Mouse (Mus musculus): ENCODE data around the gene Gramd1b. TPM values are rescaled to one million over a fixed set of nuclear protein-coding genes. Genes with fewer than 3 reads are reported as not detected.

The Gramd1b gene
- polyA plus RNA-seq, 1 experiment: 117 TPM

DNA sequence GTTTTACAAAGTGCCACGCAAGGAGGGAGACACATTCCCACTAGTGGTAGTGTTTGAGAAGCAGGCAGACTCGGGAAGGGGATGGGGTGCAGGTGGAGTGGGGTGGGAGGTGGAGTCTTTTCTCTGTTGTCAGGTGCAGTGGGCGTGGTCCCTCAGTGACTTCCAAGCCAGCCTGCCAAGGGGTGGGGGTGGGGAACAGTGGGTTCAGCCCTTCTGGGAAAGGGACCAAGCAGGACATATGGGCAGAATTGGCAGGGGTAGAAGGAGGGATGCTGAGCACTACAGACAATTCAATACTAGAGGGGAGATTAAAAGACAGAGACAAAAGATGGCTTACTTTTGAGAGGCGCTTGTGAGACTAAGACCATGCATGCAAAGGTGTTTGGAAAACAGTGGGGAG is 198.9 kb downstream of the Gramd1b start:
- no peak overlapping the region for H3K27ac ChIP-seq (ENCODE audit: insufficient read depth, low read depth, low read length)
- no peak overlapping the region for H3K4me3 ChIP-seq (ENCODE audit: insufficient read depth, low read depth, low read length)
- TF ChIP-seq POLR2A (IDR thresholded peaks at IDR 0.05; ENCODE audit: insufficient read depth, low read depth, low read length) (no peak), CTCF (IDR thresholded peaks at IDR 0.05; ENCODE audit: insufficient read depth, low read depth, low read length) (no peak)
- peaks cover 45% of the 10 kb centered on the region for H3K4me1 ChIP-seq (ENCODE audit: control insufficient read depth, insufficient read depth, low read length)
- 56% methylated on average over 4 of the region's 4 CpGs for WGBS

DNA sequence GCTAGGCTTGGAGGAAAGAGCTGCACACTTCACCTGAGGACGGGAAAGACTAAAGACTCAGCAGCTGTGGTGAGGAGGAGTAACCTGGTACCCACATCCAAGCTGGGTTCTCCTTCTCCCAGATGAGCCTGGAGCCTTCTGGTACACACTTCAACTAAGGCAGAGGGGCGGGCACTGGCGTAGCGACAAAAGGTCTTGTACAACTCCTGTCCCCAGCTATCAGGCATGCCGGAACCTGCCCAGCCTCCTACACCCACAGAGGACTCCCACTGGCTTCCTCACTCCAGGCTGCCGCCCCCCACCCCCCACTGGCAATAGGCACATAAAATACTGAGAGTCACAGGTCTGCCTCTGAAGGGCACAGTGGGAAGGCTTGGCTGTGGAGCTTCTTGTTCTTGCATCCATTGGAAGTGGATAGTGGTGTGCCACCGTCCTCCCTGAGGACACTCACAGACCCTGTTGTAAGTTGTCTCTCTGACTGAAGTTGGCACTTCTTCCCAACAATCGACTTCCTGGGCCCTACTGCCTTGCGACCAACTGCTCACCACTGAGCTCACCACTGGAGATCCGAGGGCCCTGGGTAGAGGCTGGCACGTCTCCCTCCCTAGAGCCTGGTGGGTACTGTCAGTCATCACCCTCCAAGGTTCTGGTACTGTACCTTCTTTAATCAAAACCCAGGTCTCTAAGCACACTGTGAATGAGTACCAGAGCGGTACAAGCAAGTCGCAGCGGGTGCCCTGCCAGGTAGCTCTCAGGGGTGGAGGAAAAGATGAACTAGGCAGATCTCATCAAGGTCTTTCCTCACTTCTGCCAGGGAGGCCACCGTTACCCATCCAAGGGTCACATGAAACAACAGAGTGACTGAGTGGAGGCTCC is 199.5 kb downstream of the Gramd1b start:
- 62% methylated on average over 15 of the region's 15 CpGs for WGBS
- TF ChIP-seq POLR2A (IDR thresholded peaks at IDR 0.05; ENCODE audit: insufficient read depth, low read depth, low read length) (no peak), CTCF (IDR thresholded peaks at IDR 0.05; ENCODE audit: insufficient read depth, low read depth, low read length) (no peak)

DNA sequence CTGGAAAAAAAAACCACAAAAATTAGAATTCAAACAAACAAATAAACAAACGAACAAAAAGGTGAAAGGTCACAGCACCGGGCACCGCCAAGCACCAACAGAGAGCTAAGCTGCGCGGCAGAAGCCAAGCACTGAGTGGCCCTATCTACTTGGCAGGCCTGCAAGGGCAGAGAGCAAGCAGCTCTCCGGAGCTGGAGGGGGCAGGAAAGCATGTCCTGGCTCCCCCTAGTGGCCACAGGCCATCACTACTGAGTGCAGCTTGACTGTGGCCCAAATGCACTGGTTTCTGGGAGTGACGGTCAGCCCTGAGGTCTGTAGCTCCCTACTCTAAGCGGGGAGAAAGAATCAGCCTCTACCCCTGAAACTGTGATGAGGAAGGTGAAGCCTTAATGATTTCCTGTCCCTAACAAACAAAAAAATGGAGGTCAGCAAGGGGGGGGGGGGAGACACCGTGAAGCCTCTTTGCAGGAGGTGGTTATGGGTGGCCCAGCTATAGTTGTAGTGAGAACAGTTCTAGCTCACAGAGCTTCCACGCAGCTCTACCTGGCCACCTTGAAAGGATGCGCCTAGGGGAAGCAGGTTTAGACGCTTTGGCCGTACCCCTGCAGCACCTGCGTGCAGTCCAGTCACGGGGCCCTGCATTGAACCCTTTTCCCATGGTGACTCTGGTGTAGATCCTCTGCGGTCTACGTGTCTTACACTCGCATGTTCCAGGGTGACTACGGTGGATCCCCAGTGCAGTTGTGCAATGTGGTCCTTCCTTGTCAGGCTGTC is 200.4 kb downstream of the Gramd1b start:
- WGBS: 51% methylated on average over 19 of the region's 19 CpGs
- no peak overlapping the region for H3K4me3 ChIP-seq (ENCODE audit: insufficient read depth, low read depth, low read length)
- H3K27ac ChIP-seq (ENCODE audit: insufficient read depth, low read depth, low read length): peak overlapping the region; percentile 31; the same call in 1 of the 2 replicates
- TF ChIP-seq POLR2A (IDR thresholded peaks at IDR 0.05; ENCODE audit: insufficient read depth, low read depth, low read length): no peak
- TF ChIP-seq CTCF (IDR thresholded peaks at IDR 0.05; ENCODE audit: insufficient read depth, low read depth, low read length): peak; percentile 90
- H3K4me1 ChIP-seq (ENCODE audit: control insufficient read depth, insufficient read depth, low read length): peaks cover 43% of the 10 kb centered on the region

More for the DNA sequence above, 199.5 kb downstream of the Gramd1b start:
- Histone ChIP-seq H3K4me3 (ENCODE audit: insufficient read depth, low read depth, low read length) (no peak overlapping the region), H3K4me1 (ENCODE audit: control insufficient read depth, insufficient read depth, low read length) (peaks cover 40% of the 10 kb centered on the region), H3K27ac (ENCODE audit: insufficient read depth, low read depth, low read length) (peak overlapping the region; percentile 31; the same call in 1 of the 2 replicates)

DNA sequence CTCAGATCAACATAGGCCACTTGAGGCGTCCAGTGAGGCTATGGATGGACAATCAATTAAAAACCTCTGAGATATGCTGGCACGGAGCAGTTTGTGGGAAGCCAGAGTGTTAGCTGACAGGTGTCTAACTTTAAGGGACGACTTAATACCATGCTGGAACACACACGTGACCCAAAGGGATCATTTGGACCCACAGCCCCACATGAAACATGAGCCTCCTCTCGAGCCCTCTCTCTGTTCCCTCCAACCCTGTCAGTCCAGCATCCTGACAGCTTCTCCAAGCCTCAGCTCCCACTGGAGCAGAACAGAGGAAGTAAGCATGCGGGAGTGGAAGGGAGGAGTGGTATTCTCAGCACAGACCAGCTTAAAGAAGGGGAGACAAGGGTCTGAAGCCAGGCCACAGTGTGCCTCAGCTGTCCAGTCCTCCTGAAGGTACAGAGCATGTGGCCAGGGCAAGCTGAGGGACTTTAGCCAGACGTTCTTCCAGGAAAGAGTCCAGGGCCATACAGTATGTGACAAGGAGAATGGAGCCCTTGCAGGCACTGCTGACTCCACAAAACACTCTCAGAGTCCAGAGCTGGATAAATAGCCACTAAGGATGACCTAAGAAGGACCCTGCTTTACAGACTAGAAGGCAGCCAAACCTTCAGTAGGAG is 204.8 kb downstream of the Gramd1b start:
- peaks cover 44% of the 10 kb centered on the region for H3K4me1 ChIP-seq (ENCODE audit: control insufficient read depth, insufficient read depth, low read length)
- no peak overlapping the region for H3K27ac ChIP-seq (ENCODE audit: insufficient read depth, low read depth, low read length)
- TF ChIP-seq CTCF (IDR thresholded peaks at IDR 0.05; ENCODE audit: insufficient read depth, low read depth, low read length): no peak
- WGBS: 67% methylated on average over 7 of the region's 7 CpGs
- H3K4me3 ChIP-seq (ENCODE audit: insufficient read depth, low read depth, low read length): no peak overlapping the region

DNA sequence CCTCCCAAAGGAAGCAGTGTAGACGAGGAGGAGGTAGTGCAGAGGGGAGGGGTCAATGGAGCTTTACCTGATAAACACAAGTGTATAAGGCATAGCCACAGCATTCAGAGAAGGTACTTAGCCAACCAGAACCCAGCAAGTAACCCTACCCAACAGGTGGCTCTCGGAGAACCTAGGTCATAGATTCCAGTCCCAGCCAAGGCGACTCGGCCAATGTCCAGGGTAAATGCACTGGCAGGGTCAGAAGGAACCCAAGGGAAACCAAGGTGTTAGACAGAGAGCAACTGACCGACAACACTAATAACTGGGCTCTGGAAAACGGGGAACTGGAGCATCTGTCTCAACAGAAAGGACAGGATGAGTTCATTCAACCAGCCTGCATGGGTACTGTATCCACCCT is 206.4 kb downstream of the Gramd1b start:
- no peak overlapping the region for H3K4me3 ChIP-seq (ENCODE audit: insufficient read depth, low read depth, low read length)
- no peak for TF ChIP-seq CTCF (IDR thresholded peaks at IDR 0.05; ENCODE audit: insufficient read depth, low read depth, low read length)
- TF ChIP-seq POLR2A (IDR thresholded peaks at IDR 0.05; ENCODE audit: insufficient read depth, low read depth, low read length): no peak
- peaks cover 42% of the 10 kb centered on the region for H3K4me1 ChIP-seq (ENCODE audit: control insufficient read depth, insufficient read depth, low read length)
- no peak overlapping the region for H3K27ac ChIP-seq (ENCODE audit: insufficient read depth, low read depth, low read length)
- WGBS: 91% methylated on average over 6 of the region's 6 CpGs

DNA sequence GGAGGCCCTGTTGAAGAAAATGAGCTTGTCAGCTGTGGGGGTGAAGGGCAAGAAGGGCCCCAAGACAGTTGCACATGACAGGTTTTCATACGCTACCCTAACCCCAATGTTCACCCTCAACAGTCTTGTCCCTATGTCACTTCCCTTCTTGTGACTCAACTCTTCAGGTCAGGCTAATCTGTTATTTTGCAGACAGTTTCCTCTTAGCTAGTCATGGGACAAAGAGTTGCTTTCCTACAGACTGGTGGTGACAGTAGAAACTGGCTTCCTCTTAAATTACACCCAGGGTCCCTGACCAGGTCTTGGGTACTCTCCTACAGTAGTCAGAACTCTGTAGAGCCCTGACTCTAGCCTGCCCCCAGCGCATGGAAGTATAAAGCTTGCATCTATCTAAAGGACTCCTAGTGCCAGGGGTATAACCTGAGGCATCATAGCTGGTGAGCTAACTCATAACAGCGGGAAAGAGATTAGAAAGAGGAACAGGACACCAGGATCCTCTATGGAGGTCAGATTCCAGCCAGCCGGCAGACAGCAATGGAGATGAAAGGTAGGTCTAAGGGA is 206.9 kb downstream of the Gramd1b start:
- Histone ChIP-seq H3K4me3 (ENCODE audit: insufficient read depth, low read depth, low read length) (no peak overlapping the region), H3K4me1 (ENCODE audit: control insufficient read depth, insufficient read depth, low read length) (peaks cover 42% of the 10 kb centered on the region), H3K27ac (ENCODE audit: insufficient read depth, low read depth, low read length) (no peak overlapping the region)
- 93% methylated on average over 4 of the region's 4 CpGs for WGBS
- no peak for TF ChIP-seq POLR2A (IDR thresholded peaks at IDR 0.05; ENCODE audit: insufficient read depth, low read depth, low read length)
- no peak for TF ChIP-seq CTCF (IDR thresholded peaks at IDR 0.05; ENCODE audit: insufficient read depth, low read depth, low read length)

DNA sequence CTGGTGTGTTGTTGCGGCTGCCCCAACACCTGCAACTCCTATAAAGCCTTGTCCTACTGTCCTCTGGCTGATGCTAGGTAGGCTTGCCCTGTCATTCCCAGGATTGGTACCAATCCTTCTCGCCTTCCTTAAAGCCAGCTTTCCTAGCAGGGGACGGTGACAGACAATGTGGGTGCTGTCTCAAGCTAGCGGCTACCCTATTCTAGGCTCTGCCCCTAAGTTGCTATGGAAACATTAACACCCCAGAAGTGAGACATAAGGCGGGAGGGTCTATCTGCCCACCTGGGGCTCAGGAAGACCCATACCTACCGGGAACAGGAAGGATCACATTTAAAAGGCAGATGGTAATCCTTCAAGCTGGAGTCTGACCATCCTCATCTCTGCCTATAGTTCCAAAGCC is 207.4 kb downstream of the Gramd1b start:
- 0 out of 2 replicates have a peak overlapping the region, but pooled peaks have one; percentile 17 for H3K27ac ChIP-seq (ENCODE audit: insufficient read depth, low read depth, low read length)
- WGBS: 60% methylated on average over 6 of the region's 6 CpGs

DNA sequence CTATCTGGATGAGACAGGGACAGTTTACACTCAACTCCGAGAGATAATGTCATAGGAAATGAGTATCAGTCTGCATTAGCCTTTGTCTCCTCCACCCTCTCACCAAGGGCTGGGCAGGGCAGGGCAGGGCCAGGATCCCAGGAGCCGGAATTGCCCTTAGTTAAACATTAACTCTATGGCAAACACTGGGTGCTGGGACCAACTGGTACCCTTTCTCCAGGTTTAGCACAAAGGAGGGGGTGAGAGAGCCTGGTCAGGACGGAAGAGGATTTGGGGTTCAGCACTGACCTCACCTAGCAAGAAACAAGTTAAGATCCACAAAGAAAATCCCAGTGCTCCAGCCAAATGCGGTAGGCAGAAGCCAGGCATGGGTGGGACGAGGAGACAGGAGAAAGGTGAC is 208.0 kb downstream of the Gramd1b start:
- Histone ChIP-seq H3K27ac (ENCODE audit: insufficient read depth, low read depth, low read length) (no peak overlapping the region), H3K4me3 (ENCODE audit: insufficient read depth, low read depth, low read length) (no peak overlapping the region), H3K4me1 (ENCODE audit: control insufficient read depth, insufficient read depth, low read length) (peaks cover 42% of the 10 kb centered on the region)
- WGBS: 78% methylated on average over 5 of the region's 5 CpGs
- no peak for TF ChIP-seq POLR2A (IDR thresholded peaks at IDR 0.05; ENCODE audit: insufficient read depth, low read depth, low read length)
- no peak for TF ChIP-seq CTCF (IDR thresholded peaks at IDR 0.05; ENCODE audit: insufficient read depth, low read depth, low read length)

More for the DNA sequence above, 207.4 kb downstream of the Gramd1b start:
- Histone ChIP-seq H3K4me1 (ENCODE audit: control insufficient read depth, insufficient read depth, low read length) (peaks cover 45% of the 10 kb centered on the region), H3K4me3 (ENCODE audit: insufficient read depth, low read depth, low read length) (no peak overlapping the region)
- TF ChIP-seq POLR2A (IDR thresholded peaks at IDR 0.05; ENCODE audit: insufficient read depth, low read depth, low read length): no peak
- TF ChIP-seq CTCF (IDR thresholded peaks at IDR 0.05; ENCODE audit: insufficient read depth, low read depth, low read length): no peak
